Mouse (Mus musculus) hindbrain, embryonic 14.5 days (tissue): ENCODE results near the gene Cdkal1. TPM values are rescaled to one million over a fixed set of nuclear protein-coding genes. Genes with fewer than 3 reads are reported as not detected.

ENCODE experiments used
- ATAC-seq: fragments of 200-750 bp; cut with Nextera tagmentation; 2 replicates; pipeline ENCODE4 v1.8.0; 2017; ENCODE audit warnings: moderate number of reproducible peaks, mild to moderate bottlenecking, moderate TSS enrichment, moderate library complexity; ENCODE audit not compliant: low FRiP score
- DNase-seq: peaks from one replicate; pipeline ENCODE4 v3.0.0-alpha.2; 2015; ENCODE audit warnings: low spot score
- H3K27ac ChIP-seq: fragments of 300-500 bp; sonication (generic); 2 replicates; pipeline ENCODE4 v1.5.1; 2014; ENCODE audit warnings: mild to moderate bottlenecking, moderate library complexity
- H3K27me3 ChIP-seq: fragments of 300-500 bp; sonication (generic); 2 replicates; pipeline ENCODE4 v1.6.1; 2014; ENCODE audit warnings: mild to moderate bottlenecking, low read length, mixed read lengths; ENCODE audit not compliant: control insufficient read depth, insufficient read depth
- H3K36me3 ChIP-seq: fragments of 300-500 bp; sonication (generic); replicated peaks from 2 replicates; pipeline ENCODE4 v1.6.1; 2014; ENCODE audit not compliant: control insufficient read depth, insufficient read depth
- H3K4me1 ChIP-seq: fragments of 300-500 bp; sonication (generic); replicated peaks from 2 replicates; pipeline ENCODE4 v1.6.1; 2014; ENCODE audit warnings: antibody characterized with exemption, low read length, mixed read lengths; ENCODE audit not compliant: control insufficient read depth, insufficient read depth
- H3K4me2 ChIP-seq: fragments of 300-500 bp; sonication (generic); replicated peaks from 2 replicates; pipeline ENCODE4 v1.6.1; 2014; ENCODE audit warnings: mild to moderate bottlenecking, moderate library complexity
- H3K4me3 ChIP-seq: fragments of 300-500 bp; sonication (generic); replicated peaks from 2 replicates; pipeline ENCODE4 v1.5.1; 2014; ENCODE audit warnings: mild to moderate bottlenecking, low read length
- H3K9ac ChIP-seq: fragments of 300-500 bp; sonication (generic); 2 replicates; pipeline ENCODE4 v1.6.1; 2014
- H3K9me3 ChIP-seq: fragments of 300-500 bp; sonication (generic); 2 replicates; pipeline ENCODE4 v1.6.1; 2016; ENCODE audit warnings: low read length; ENCODE audit not compliant: control insufficient read depth
- WGBS: fragments of 180-500 bp; shearing (Covaris S2); extraction: QIAGEN DNeasy Blood & Tissue Kit; methylation state at CpG from one replicate; pipeline ENCODE4 v1.1.7; 2014; 5-methylcytosine and 5-hydroxymethylcytosine counted together
- polyA plus RNA-seq: library from polyadenylated mRNA; unstranded; fragments of >200 nt; fragmentation: Nextera tagmentation; extraction: Ambion mirVana; gene quantifications from 2 replicates; pipeline ENCODE4 v1.2.1, GENCODE M21; 2014

Gene Cdkal1
- polyA plus RNA-seq, 1 experiment from 2014 or later, result 19.4 TPM

DNA sequence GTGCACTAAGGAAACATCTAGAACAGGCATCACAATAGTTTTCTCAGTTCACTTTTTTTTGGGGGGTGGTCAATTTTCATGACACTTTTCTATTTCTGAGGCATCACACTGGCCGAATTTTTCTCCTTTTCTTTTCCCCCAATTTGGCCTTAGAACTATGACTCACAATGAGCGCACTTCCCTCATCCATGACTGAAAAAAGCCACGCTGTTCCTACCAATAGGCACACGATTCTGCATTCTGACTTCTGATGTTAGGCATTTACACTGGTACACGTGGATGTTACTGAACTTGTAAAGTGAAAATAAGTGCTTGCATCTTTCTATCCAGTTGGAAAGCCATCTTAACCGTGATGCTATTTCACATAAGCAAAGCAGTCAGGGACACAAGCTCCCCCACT is 77.3 kb downstream of the Cdkal1 start:
- Histone ChIP-seq H3K27me3 (no peaks in the 10 kb centered on the region), H3K9ac (no peak overlapping the region), H3K36me3 (no peaks in the 10 kb centered on the region), H3K4me2 (no peak overlapping the region), H3K4me1 (0 out of 2 replicates have a peak, but pooled peaks cover 3% of the 10 kb centered on the region), H3K27ac (no peak overlapping the region), H3K9me3 (no peaks in the 10 kb centered on the region), H3K4me3 (no peak overlapping the region)
- DNase-seq, result no peak
- 89% methylated on average over 6 of the region's 6 CpGs for WGBS
- no peak for ATAC-seq

DNA sequence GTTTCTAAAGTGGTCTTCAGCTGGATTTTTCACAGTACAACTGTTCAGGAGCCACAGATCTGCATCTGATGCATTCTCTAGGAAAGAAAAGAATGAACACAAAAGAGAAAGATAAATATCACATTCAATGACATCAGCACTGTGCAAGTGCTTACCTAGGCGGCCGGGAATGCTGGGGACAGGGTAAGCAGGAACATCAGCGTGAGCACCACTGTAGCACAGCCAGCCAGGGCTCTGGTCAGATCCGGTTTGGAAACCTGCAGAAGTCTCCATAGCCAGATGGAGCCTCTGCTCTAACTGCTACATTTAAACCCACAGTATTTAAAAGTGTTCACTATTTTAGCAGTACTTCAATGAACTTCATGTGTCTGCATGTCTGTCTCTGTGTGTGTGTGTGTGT is 78.2 kb downstream of the Cdkal1 start:
- DNase-seq, result no peak
- Histone ChIP-seq H3K27ac (no peak overlapping the region), H3K27me3 (no peaks in the 10 kb centered on the region), H3K9ac (no peak overlapping the region), H3K4me2 (no peak overlapping the region), H3K4me3 (no peak overlapping the region), H3K9me3 (no peaks in the 10 kb centered on the region), H3K36me3 (no peaks in the 10 kb centered on the region), H3K4me1 (0 out of 2 replicates have a peak, but pooled peaks cover 3% of the 10 kb centered on the region)
- 80% methylated on average over 4 of the region's 4 CpGs for WGBS
- no peak for ATAC-seq

DNA sequence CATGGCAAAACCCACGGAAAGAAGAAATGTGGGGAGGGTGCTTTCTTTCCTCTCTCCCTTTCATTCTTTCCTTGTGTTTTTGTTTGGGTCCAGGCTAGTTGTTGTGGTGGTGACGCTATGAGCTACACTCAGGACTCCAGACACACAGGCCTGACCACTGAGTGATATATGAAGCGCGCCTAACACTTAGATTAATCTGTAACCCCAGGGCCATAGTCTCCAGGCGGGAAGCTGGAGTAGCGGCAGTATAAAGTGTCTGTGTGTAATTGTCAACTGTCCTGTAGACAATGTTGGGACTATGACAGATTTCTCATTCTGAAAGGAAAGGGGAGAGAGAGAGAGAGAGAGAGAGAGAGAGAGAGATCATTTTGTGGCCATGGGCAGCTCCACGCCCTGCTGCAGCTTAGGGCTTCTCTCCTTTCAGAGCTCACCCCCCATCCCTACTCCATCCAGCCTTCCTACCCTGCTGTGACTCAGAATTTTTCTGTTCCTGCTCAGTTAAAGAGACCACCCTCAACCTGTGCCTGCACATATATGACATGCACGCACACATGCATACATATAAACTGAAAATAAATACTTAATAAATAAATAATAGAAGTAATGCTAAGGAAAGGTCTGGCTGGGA is 79.8 kb downstream of the Cdkal1 start:
- ATAC-seq (0 out of 2 replicates have a peak, but pooled peaks have one; percentile 27), DNase-seq (no peak)
- no peaks in the 10 kb centered on the region for H3K36me3 ChIP-seq
- H3K4me1 ChIP-seq, result 0 out of 2 replicates have a peak, but pooled peaks cover 3% of the 10 kb centered on the region
- 55% methylated on average over 8 of the region's 8 CpGs for WGBS
- H3K4me2 ChIP-seq, result no peak overlapping the region
- no peaks in the 10 kb centered on the region for H3K9me3 ChIP-seq
- no peaks in the 10 kb centered on the region for H3K27me3 ChIP-seq
- no peak overlapping the region; the same call in 1 of the 2 replicates for H3K27ac ChIP-seq
- no peak overlapping the region for H3K9ac ChIP-seq
- no peak overlapping the region for H3K4me3 ChIP-seq

DNA sequence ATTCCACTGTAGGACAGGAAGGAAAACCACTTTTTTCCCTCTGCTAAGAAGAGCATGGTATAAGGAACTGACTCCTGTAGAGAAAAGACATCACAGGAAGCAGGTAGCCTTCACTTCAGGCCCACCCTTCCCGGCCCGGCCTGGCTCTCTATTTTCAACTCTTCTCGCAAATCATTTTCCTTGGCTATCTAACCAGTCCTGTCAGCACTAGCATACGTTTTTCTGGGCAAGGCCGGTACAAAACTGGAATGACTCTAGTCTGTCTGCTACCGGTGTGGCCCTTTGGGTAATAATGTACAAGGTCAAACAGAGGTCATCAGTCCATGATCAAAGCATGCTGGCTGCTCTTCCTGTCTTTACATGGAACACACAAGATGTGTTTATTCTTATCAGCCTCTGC is 81.9 kb downstream of the Cdkal1 start:
- 67% methylated on average over 6 of the region's 6 CpGs for WGBS
- DNase-seq, result no peak
- Histone ChIP-seq H3K4me3 (no peak overlapping the region), H3K4me2 (no peak overlapping the region), H3K9ac (no peak overlapping the region), H3K36me3 (no peaks in the 10 kb centered on the region), H3K27me3 (no peaks in the 10 kb centered on the region), H3K4me1 (peaks cover 13% of the 10 kb centered on the region; the same call in 1 of the 2 replicates), H3K9me3 (no peaks in the 10 kb centered on the region), H3K27ac (no peak overlapping the region)
- ATAC-seq, result no peak

DNA sequence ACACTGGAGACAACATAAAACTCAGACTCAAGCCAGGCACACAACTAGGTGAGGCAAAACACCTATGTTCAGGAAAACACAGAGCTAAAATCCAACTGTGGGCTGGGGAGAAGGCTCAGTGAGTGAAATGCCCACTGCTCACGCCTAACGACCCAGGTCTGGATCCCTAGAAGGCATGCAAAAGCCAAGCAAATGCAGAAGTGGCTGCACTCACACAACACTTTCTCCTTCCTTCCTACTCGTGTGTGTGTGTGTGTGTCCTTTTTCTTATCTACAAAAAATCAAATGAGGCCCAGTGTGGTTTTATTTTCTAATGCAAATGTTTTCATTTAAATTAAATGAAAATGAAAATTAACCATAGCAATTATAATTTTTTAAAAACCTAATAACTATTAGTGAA is 82.5 kb downstream of the Cdkal1 start:
- WGBS, result 57% methylated on average over 3 of the region's 3 CpGs
- no peak overlapping the region for H3K4me3 ChIP-seq
- no peak overlapping the region for H3K4me2 ChIP-seq
- DNase-seq, result no peak
- no peak overlapping the region for H3K27ac ChIP-seq
- H3K36me3 ChIP-seq, result no peaks in the 10 kb centered on the region
- ATAC-seq, result no peak
- no peaks in the 10 kb centered on the region for H3K9me3 ChIP-seq
- H3K4me1 ChIP-seq, result peaks cover 16% of the 10 kb centered on the region
- no peaks in the 10 kb centered on the region for H3K27me3 ChIP-seq
- no peak overlapping the region for H3K9ac ChIP-seq

DNA sequence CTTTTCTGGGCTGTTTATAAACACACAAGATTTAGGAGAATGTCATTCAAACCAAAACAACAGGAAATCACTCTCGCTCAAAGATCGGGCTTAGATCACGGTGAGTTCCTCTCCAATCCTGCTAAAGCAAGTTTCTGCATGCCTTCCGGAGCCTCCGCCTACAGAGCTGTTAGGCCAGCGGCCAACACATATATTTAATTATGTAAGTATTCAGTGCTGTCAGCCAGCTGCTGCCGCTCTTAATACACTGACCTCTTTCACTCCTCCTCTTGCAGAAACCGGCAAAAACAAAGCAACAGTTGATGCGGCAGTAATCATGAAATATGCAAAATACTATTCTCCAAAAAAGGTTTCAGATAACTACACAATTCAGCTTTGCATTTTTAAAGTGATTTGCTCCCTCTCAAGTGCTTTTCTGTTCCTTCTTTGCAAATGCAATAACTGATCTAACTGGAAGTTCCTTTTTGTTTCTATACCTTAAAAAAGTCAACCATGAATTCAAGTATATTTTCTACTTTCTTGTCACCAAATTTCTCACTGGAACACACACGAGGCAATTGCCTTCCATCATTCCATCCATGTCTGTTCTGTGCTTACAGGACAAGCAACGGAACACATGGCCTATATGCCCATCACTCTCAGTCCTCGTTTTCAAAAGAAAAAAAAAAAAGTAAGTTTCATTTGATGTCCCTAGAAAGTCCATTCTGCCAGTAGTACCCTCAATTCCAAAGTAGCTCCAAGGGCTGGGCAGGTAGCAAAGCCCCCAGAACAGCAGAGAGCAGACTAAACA is 85.6 kb downstream of the Cdkal1 start:
- H3K9ac ChIP-seq, result no peak overlapping the region
- DNase-seq (peak; percentile 73), ATAC-seq (peak; percentile 80; the same call in 1 of the 2 replicates)
- H3K36me3 ChIP-seq, result no peaks in the 10 kb centered on the region
- no peaks in the 10 kb centered on the region for H3K27me3 ChIP-seq
- peaks cover 23% of the 10 kb centered on the region for H3K4me1 ChIP-seq
- H3K4me2 ChIP-seq, result no peak overlapping the region
- H3K9me3 ChIP-seq, result no peaks in the 10 kb centered on the region
- no peak overlapping the region for H3K4me3 ChIP-seq
- no peak overlapping the region; the same call in 1 of the 2 replicates for H3K27ac ChIP-seq
- WGBS, result 16% methylated on average over 12 of the region's 12 CpGs

DNA sequence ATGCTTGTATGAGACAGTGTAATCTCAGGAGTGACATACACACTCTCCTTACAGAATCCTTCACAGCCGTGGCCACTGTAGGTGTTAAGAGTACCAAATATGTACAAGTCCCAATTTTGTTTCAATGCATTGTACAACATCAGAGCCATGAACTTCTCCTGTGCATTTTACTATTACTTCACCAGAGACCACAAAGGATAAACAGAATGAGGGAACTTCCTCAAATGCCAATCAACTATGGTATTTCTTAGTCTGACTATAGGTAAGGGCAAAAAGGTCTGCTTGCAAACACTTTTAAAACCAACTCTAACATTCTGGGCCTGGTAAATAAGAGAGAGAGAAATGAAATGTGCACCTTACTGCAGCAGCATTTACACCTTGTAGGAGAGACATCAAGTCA is 87.4 kb downstream of the Cdkal1 start:
- no peak overlapping the region for H3K4me2 ChIP-seq
- H3K9ac ChIP-seq, result no peak overlapping the region
- H3K36me3 ChIP-seq, result no peaks in the 10 kb centered on the region
- no peaks in the 10 kb centered on the region for H3K27me3 ChIP-seq
- H3K4me1 ChIP-seq, result peaks cover 23% of the 10 kb centered on the region
- no peak for DNase-seq
- 79% methylated on average over 1 of the region's 1 CpGs for WGBS
- no peak for ATAC-seq
- no peaks in the 10 kb centered on the region for H3K9me3 ChIP-seq
- no peak overlapping the region for H3K27ac ChIP-seq
- no peak overlapping the region for H3K4me3 ChIP-seq

DNA sequence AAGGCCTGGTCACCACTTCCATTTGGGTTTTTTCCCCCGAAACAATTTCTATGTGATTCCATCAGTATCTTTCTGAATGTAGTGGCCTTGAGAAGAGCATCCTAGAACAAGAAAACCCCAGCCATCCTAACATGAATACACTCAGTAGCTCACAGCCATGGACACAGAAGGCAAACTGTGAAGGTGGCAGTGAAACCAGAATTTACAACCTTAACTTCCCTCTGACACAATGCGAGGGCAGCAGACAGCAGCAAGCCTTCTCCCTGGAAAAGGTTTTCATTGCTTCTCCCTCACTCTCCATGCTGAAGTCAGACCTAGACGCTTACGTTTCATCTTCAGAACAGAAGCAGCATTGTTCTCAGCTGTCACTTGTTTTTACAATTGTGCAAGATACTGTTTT is 87.9 kb downstream of the Cdkal1 start:
- 53% methylated on average over 4 of the region's 4 CpGs for WGBS
- no peaks in the 10 kb centered on the region for H3K27me3 ChIP-seq
- peaks cover 23% of the 10 kb centered on the region for H3K4me1 ChIP-seq
- ATAC-seq, result no peak
- H3K4me3 ChIP-seq, result no peak overlapping the region
- no peak overlapping the region for H3K4me2 ChIP-seq
- H3K36me3 ChIP-seq, result no peaks in the 10 kb centered on the region
- DNase-seq, result no peak
- no peak overlapping the region for H3K27ac ChIP-seq
- H3K9ac ChIP-seq, result no peak overlapping the region
- no peaks in the 10 kb centered on the region for H3K9me3 ChIP-seq

DNA sequence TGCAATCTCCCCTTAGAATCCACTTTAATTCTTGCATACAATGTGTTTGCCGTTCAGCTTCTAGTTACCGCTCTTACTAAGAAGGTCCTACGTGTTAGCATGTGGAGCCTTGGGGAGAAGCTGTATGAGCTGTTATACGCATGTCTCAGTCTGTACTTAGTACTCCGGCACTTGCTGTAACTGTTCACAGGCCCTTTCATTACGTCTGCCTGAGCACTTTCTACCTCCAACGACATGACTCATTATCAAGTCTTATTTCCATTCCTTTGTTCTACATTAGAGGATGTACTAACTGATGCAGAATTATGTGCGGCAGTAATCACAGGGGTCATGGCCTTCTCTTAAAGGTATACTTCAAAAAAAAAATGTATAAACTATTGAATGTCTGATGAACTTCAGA is 89.1 kb downstream of the Cdkal1 start:
- ATAC-seq (no peak), DNase-seq (no peak)
- Histone ChIP-seq H3K9me3 (no peaks in the 10 kb centered on the region), H3K27ac (no peak overlapping the region), H3K9ac (no peak overlapping the region), H3K36me3 (no peaks in the 10 kb centered on the region), H3K4me1 (peaks cover 23% of the 10 kb centered on the region), H3K4me3 (no peak overlapping the region), H3K4me2 (no peak overlapping the region), H3K27me3 (no peaks in the 10 kb centered on the region)
- WGBS, result 61% methylated on average over 8 of the region's 8 CpGs
